Mouse (Mus musculus) monocyte, adult 59 days (primary cell): ENCODE data around the gene Olfr1412. TPM values are rescaled to one million over a fixed set of nuclear protein-coding genes. Genes with fewer than 3 reads are reported as not detected.

Experiments
- total RNA-seq, 2 experiments: library from RNA; stranded (reverse); gene quantifications; one replicate each; pipeline ENCODE4 v1.2.4; 2023

The Olfr1412 gene
- not detected for total RNA-seq

GRCm38 (mm10) chr1:92585479-92585878 is at the start of gene Olfr1412:
TSS of gene Olfr1412 (plus strand) at chr1:92585779.

GRCm38 (mm10) chr1:92571022-92571421 is 14.6 kb upstream of the Olfr1412 start, which contains the start of gene Olfr1413:
TSS of gene Olfr1413 (plus strand) at chr1:92571322.

GRCm38 (mm10) chr1:92594111-92594510 is 8.5 kb downstream of the Olfr1412 start, which contains the start of gene Olfr1411:
TSS of gene Olfr1411 (plus strand) at chr1:92594411.

GRCm38 (mm10) chr1:92605482-92605881 is 19.9 kb downstream of the Olfr1412 start, which contains the start of gene Olfr1410:
TSS of gene Olfr1410 (plus strand) at chr1:92605782.

GRCm38 (mm10) chr1:92617488-92617887 is 31.9 kb downstream of the Olfr1412 start, which contains the start of gene Olfr12:
TSS of gene Olfr12 (plus strand) at chr1:92617788.

Other genes with a start within 250 kb of the Olfr1412 start
- 10 to 100 TPM; 89.6 to 99.8 TPM for gene Ndufa10, start 111.9 kb upstream of the Olfr1412 start, total RNA-seq
- not detected for gene Olfr1416, start 100.7 kb upstream of the Olfr1412 start, total RNA-seq
- gene Olfr1415, start 89.7 kb upstream of the Olfr1412 start, total RNA-seq: not detected
- not detected for gene Olfr1414, start 67.1 kb upstream of the Olfr1412 start, total RNA-seq
- gene Olfr1413, start 14.5 kb upstream of the Olfr1412 start, total RNA-seq: not detected
- gene Olfr1411, start 8.6 kb downstream of the Olfr1412 start, total RNA-seq: not detected
- not detected for gene Olfr1410, start 20.0 kb downstream of the Olfr1412 start, total RNA-seq
- gene Olfr12, start 32.0 kb downstream of the Olfr1412 start, total RNA-seq: not detected
- gene Cops9, start 56.2 kb downstream of the Olfr1412 start, total RNA-seq: 100 to 1,000 TPM; 125 to 138 TPM
- not detected for gene Otos, start 63.1 kb downstream of the Olfr1412 start, total RNA-seq
- gene Gpc1, start 245.9 kb downstream of the Olfr1412 start, total RNA-seq: 1 to 10 TPM; 3.0 to 3.2 TPM